Mouse (Mus musculus): ENCODE data around the gene Gnai1.

The Gnai1 gene

GRCm38 (mm10) chr5:18282095-18282494 is 78.1 kb downstream of the Gnai1 start:
- no peak for DNase-seq

DNA sequence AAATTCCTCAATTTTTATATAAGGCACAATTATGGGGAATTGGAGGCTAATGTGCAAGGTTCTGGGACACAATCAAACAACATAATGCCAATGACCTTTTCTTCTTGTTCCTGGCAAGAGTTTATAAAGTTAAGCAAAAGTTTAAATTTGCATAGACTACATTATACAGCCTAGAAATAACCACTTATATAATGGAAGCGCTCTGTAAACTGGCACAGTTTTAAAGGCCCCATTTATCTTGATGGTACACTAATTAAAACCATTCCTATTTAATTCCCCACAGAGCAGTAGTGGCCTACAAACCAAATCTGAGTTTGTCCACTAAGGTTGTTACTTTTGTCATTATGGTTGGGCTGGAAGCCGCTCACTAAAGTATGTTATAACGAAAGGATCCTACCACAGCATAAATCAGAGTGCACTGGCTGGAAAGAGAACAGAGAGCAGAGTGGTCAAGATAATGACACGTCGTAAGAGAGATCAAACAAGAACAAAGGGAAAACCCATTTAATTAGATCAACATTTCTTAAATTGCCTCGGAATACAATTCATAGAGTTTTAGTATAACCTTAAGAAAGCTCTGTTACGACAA is 85.7 kb downstream of the Gnai1 start:
- no peak for DNase-seq

DNA sequence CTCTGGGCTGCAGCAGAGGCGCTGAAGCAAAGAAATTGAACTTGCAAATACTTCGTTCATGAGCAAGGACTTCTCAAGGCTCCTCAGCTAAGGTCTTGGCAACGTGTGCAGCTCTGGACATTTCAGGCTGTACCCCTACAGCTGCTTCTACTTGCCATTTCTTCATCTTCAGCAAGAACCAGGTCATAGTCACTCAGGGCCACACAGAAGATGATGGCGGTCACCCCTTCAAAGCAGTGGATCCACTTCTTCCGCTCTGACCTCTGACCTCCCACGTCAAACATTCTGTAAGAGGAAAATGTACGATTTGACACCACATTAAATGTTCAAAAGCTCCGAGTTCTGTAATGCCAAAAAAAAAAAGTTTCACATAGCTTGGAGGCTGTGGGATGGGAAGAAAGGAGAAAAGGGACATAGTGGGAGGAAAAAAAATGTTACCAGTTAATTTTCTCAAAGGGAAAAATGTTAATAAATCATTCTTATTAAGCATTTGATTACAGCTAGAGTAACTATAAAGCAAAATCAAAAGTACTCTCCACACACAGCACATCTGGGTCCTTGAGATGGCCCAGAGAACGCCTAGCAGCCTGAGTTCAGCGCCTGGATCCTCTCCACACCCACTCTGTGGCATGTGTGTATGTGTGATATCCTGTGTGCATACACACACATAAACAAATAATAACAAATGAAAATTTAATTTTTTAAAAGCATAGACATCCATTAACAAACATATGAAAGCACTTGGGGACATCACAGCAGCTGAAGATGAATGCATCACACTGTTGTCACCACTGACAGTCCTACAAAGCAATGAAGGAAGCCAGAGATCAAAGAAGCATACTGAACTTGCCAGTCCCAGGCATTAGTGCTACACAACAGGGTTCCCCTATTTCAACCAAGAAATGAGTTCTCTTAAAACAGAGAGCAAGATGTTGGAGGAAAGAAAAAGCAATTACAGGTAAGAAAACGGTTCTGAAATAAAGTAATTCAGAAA is 86.6 kb downstream of the Gnai1 start:
- DNase-seq, result no peak

GRCm38 (mm10) chr5:18250379-18251017 is 109.7 kb downstream of the Gnai1 start:
- DNase-seq, result no peak

- no peak for DNase-seq
Measured at GRCm38 (mm10) chr5:18249132-18249531, 111.0 kb downstream of the Gnai1 start.

DNA sequence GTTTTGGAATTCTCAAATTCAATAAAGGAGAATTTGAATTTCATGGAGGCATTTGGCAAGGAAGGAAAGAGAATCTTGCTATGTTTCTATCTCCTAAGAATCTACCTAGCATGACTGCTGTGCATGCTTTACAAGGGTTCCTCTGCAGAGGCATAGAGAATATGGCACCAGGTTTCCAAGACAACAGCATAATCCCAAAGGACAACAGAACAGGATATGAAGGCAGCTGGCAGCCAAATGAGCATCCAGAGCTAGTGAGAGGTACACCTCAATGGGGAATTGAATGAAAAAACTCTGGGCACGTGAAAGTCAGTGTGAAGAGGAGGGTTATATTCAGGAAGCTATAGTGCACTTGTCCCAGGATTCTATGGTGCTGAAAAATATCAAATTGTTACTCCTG is 130.8 kb downstream of the Gnai1 start:
- DNase-seq, result no peak

GRCm38 (mm10) chr5:18228866-18229265 is 131.3 kb downstream of the Gnai1 start:
- peak; percentile 71 for DNase-seq

DNA sequence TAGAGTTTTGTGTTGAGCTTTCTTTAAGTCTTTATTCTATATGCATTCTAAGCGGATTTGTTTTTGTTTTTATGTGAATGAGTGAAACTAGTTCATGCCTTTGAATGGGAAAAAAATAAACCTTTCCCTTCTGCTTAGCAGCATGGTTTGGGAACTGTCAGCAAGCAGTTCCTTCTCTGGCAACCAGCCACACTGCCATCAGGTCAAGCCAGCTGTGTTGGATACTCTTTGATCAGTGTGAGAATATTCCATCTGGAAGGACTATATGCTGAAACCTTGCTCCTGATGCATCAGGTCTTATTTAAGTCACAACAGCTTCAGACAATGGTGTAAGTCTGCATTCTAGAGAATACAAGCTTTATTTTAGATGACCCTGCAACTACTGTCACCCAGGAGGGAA is 139.3 kb downstream of the Gnai1 start:
- DNase-seq, result no peak

- no peak for DNase-seq
Measured at GRCm38 (mm10) chr5:18218292-18218691, 141.9 kb downstream of the Gnai1 start.

GRCm38 (mm10) chr5:18217856-18218255 is 142.3 kb downstream of the Gnai1 start:
- DNase-seq, result no peak

Measured in right cerebral cortex, adult 18-20 months (tissue).